Mouse (Mus musculus): ENCODE results near the gene Paqr5.

DNA sequence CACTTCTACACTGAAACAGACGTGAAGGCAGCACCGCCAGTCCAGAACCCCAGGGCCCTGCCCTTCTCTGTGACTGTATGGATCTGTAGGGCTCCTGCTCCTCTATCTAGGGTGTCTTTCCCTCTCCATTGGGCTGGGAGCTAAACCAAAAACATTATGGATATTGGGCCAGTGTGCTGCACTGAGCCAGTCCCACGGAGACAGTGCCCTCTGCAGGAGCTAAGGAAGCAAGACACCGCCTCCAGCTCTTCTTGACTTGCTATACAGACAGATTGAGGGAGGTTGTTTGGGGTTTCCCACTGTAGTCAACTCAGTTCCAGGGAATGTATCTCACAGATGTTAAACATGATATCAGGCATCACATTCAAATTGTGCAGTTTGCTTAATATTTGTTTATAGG lies 24.1 kb upstream of the Paqr5 start:
- TF ChIP-seq POLR2A (IDR thresholded peaks at IDR 0.05; ENCODE audit: insufficient read depth, low read depth, low read length) (no peak), CTCF (IDR thresholded peaks at IDR 0.05) (peak; percentile 58), EP300 (IDR thresholded peaks at IDR 0.05; ENCODE audit: insufficient read depth, low read depth, low read length) (no peak)
